Mouse (Mus musculus): Measurements from ENCODE around the gene Asphd2. TPM values are rescaled to one million over a fixed set of nuclear protein-coding genes. Genes with fewer than 3 reads are reported as not detected.
"Not testable (repeated sequence)": the region's sequence is repeated elsewhere in the genome, so short reads cannot be mapped to it uniquely, and the experiment has no call there.

The Asphd2 gene
- polyA plus RNA-seq, 1 experiment, result not detected

- Histone ChIP-seq H3K27ac (ENCODE audit: insufficient read depth, low read depth, low read length) (no peak overlapping the region), H3K4me3 (ENCODE audit: insufficient read depth, low read length) (no peak overlapping the region), H3K4me1 (ENCODE audit: control insufficient read depth, insufficient read depth, low read length) (no peaks in the 10 kb centered on the region)
- TF ChIP-seq POLR2A (IDR thresholded peaks at IDR 0.05; ENCODE audit: borderline replicate concordance, low read depth, low read length), result no peak
- no peak for TF ChIP-seq CTCF (IDR thresholded peaks at IDR 0.05; ENCODE audit: low read depth, low read length)
These were observed 22.0 kb upstream of the Asphd2 start for GRCm38 (mm10) chr5:112416673-112417072.

- not testable (repeated sequence) for H3K27ac ChIP-seq (ENCODE audit: insufficient read depth, low read depth, low read length); H3K4me1 ChIP-seq (ENCODE audit: control insufficient read depth, insufficient read depth, low read length); H3K4me3 ChIP-seq (ENCODE audit: insufficient read depth, low read length)
These were observed 18.1 kb upstream of the Asphd2 start for GRCm38 (mm10) chr5:112412781-112413180.

GRCm38 (mm10) chr5:112411514-112412335 is 17.1 kb upstream of the Asphd2 start:
- H3K4me1 ChIP-seq (ENCODE audit: control insufficient read depth, insufficient read depth, low read length), result no peaks in the 10 kb centered on the region
- H3K4me3 ChIP-seq (ENCODE audit: insufficient read depth, low read length), result no peak overlapping the region
- H3K27ac ChIP-seq (ENCODE audit: insufficient read depth, low read depth, low read length), result no peak overlapping the region
- TF ChIP-seq CTCF (IDR thresholded peaks at IDR 0.05; ENCODE audit: low read depth, low read length), result no peak
- TF ChIP-seq POLR2A (IDR thresholded peaks at IDR 0.05; ENCODE audit: borderline replicate concordance, low read depth, low read length), result no peak

GRCm38 (mm10) chr5:112411072-112411471 is 16.4 kb upstream of the Asphd2 start:
- Histone ChIP-seq H3K4me3 (ENCODE audit: insufficient read depth, low read length) (no peak overlapping the region), H3K27ac (ENCODE audit: insufficient read depth, low read depth, low read length) (no peak overlapping the region), H3K4me1 (ENCODE audit: control insufficient read depth, insufficient read depth, low read length) (no peaks in the 10 kb centered on the region)
- TF ChIP-seq POLR2A (IDR thresholded peaks at IDR 0.05; ENCODE audit: borderline replicate concordance, low read depth, low read length), result no peak
- TF ChIP-seq CTCF (IDR thresholded peaks at IDR 0.05; ENCODE audit: low read depth, low read length), result no peak

GRCm38 (mm10) chr5:112409274-112409673 is 14.6 kb upstream of the Asphd2 start:
- Histone ChIP-seq H3K27ac (ENCODE audit: insufficient read depth, low read depth, low read length) (no peak overlapping the region), H3K4me3 (ENCODE audit: insufficient read depth, low read length) (no peak overlapping the region), H3K4me1 (ENCODE audit: control insufficient read depth, insufficient read depth, low read length) (no peaks in the 10 kb centered on the region)
- TF ChIP-seq CTCF (IDR thresholded peaks at IDR 0.05; ENCODE audit: low read depth, low read length) (no peak), POLR2A (IDR thresholded peaks at IDR 0.05; ENCODE audit: borderline replicate concordance, low read depth, low read length) (no peak)

GRCm38 (mm10) chr5:112406017-112406416 is 11.4 kb upstream of the Asphd2 start:
- no peak overlapping the region for H3K27ac ChIP-seq (ENCODE audit: insufficient read depth, low read depth, low read length)
- TF ChIP-seq CTCF (IDR thresholded peaks at IDR 0.05; ENCODE audit: low read depth, low read length) (no peak), POLR2A (IDR thresholded peaks at IDR 0.05; ENCODE audit: borderline replicate concordance, low read depth, low read length) (no peak)
- no peak overlapping the region for H3K4me3 ChIP-seq (ENCODE audit: insufficient read depth, low read length)
- no peaks in the 10 kb centered on the region for H3K4me1 ChIP-seq (ENCODE audit: control insufficient read depth, insufficient read depth, low read length)

- H3K27ac ChIP-seq (ENCODE audit: insufficient read depth, low read depth, low read length), result no peak overlapping the region
- no peaks in the 10 kb centered on the region for H3K4me1 ChIP-seq (ENCODE audit: control insufficient read depth, insufficient read depth, low read length)
- no peak overlapping the region for H3K4me3 ChIP-seq (ENCODE audit: insufficient read depth, low read length)
- TF ChIP-seq CTCF (IDR thresholded peaks at IDR 0.05; ENCODE audit: low read depth, low read length), result no peak
- TF ChIP-seq POLR2A (IDR thresholded peaks at IDR 0.05; ENCODE audit: borderline replicate concordance, low read depth, low read length), result no peak
These were observed 7.8 kb upstream of the Asphd2 start for GRCm38 (mm10) chr5:112402437-112402836.

- Histone ChIP-seq H3K4me1 (ENCODE audit: control insufficient read depth, insufficient read depth, low read length) (no peaks in the 10 kb centered on the region), H3K27ac (ENCODE audit: insufficient read depth, low read depth, low read length) (no peak overlapping the region), H3K4me3 (ENCODE audit: insufficient read depth, low read length) (no peak overlapping the region)
- no peak for TF ChIP-seq POLR2A (IDR thresholded peaks at IDR 0.05; ENCODE audit: borderline replicate concordance, low read depth, low read length)
- no peak for TF ChIP-seq CTCF (IDR thresholded peaks at IDR 0.05; ENCODE audit: low read depth, low read length)
These were observed 4.6 kb upstream of the Asphd2 start for GRCm38 (mm10) chr5:112399284-112399683.

GRCm38 (mm10) chr5:112396066-112396465 is 1.4 kb upstream of the Asphd2 start:
- Histone ChIP-seq H3K4me1 (ENCODE audit: control insufficient read depth, insufficient read depth, low read length) (no peaks in the 10 kb centered on the region), H3K4me3 (ENCODE audit: insufficient read depth, low read length) (no peak overlapping the region), H3K27ac (ENCODE audit: insufficient read depth, low read depth, low read length) (no peak overlapping the region)
- TF ChIP-seq CTCF (IDR thresholded peaks at IDR 0.05; ENCODE audit: low read depth, low read length), result no peak
- TF ChIP-seq POLR2A (IDR thresholded peaks at IDR 0.05; ENCODE audit: borderline replicate concordance, low read depth, low read length), result no peak

- H3K4me3 ChIP-seq (ENCODE audit: insufficient read depth, low read length), result no peak overlapping the region
These were observed 277 bp downstream of the Asphd2 start for GRCm38 (mm10) chr5:112394415-112394763.

More at GRCm38 (mm10) chr5:112394415-112394763, 277 bp downstream of the Asphd2 start:
- TF ChIP-seq CTCF (IDR thresholded peaks at IDR 0.05; ENCODE audit: low read depth, low read length), result no peak
- no peak for TF ChIP-seq POLR2A (IDR thresholded peaks at IDR 0.05; ENCODE audit: borderline replicate concordance, low read depth, low read length)
- no peak overlapping the region for H3K27ac ChIP-seq (ENCODE audit: insufficient read depth, low read depth, low read length)
- H3K4me1 ChIP-seq (ENCODE audit: control insufficient read depth, insufficient read depth, low read length), result no peaks in the 10 kb centered on the region
